Mouse (Mus musculus) left cerebral cortex, postnatal 4 days (tissue): ENCODE measurements around the gene Ablim2. TPM values are rescaled to one million over a fixed set of nuclear protein-coding genes. Genes with fewer than 3 reads are reported as not detected.
A peak's percentile ranks its signal among the peaks of the same experiment; 100 is the strongest.

Experiments
- DNase-seq: peaks from one replicate; pipeline ENCODE4 v3.0.0-alpha.2; 2022
- intact Hi-C: fragments of 180-260 bp; cut with DNase I; formaldehyde crosslinking; loops from one replicate; pipeline ENCODE4 v1.15.1; 2025
- total RNA-seq, 2 experiments: library from RNA; stranded (reverse); gene quantifications; 2 replicates each; pipeline ENCODE4 v1.2.3; 2021

Ablim2 gene
- 10 to 100 TPM; 48.5 to 53.3 TPM for total RNA-seq

GRCm38 (mm10) chr5:35757639-35758001, at the start of gene Ablim2:
Gene Ablim2, plus strand, starts transcription at chr5:35757880.
- intact Hi-C loops, result loop anchor here (5.0 kb wide), 1 partner anchor 160 kb away; no protein-coding TSS in a partner anchor

GRCm38 (mm10) chr5:35710481-35710880, 47.2 kb upstream of the Ablim2 start:
- no peak for DNase-seq
- intact Hi-C loops, result no loop called here

More at GRCm38 (mm10) chr5:35757639-35758001, at the start of gene Ablim2:
- DNase-seq, result peak; percentile 95

GRCm38 (mm10) chr5:35710931-35711330, 46.7 kb upstream of the Ablim2 start:
- intact Hi-C loops, result no loop called here
- DNase-seq, result no peak

DNA sequence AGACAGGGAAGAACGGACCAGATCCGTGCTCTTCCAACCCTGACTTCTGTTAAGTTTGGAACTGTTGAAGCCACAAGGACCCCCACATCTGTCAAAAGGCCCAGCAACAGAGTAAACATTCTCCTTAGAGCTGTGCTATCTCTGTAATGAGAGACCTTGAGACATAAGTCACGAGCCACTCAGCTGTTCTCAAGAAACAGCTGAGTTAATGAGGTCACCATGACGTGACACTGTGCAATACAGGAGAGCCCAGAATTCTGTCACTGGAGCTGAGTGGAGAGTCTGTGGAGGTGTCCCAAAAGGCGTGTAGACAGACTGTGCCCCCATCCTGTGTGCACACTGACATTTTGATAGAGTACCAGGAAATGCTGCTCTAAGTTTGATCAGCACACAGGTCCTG, 45.2 kb upstream of the Ablim2 start:
- intact Hi-C loops, result loop anchor here (2.0 kb wide), 1 partner anchor 118 kb away; no protein-coding TSS in a partner anchor
- DNase-seq, result no peak

GRCm38 (mm10) chr5:35713649-35714354, 43.9 kb upstream of the Ablim2 start:
- DNase-seq, result peak; percentile 82
- intact Hi-C loops, result loop anchor here (2.0 kb wide), 1 partner anchor 119 kb away; no protein-coding TSS in a partner anchor

GRCm38 (mm10) chr5:35717455-35717854, 40.2 kb upstream of the Ablim2 start:
- intact Hi-C loops, result no loop called here
- DNase-seq, result no peak

GRCm38 (mm10) chr5:35717946-35718345, 39.7 kb upstream of the Ablim2 start:
- intact Hi-C loops, result no loop called here
- no peak for DNase-seq

DNA sequence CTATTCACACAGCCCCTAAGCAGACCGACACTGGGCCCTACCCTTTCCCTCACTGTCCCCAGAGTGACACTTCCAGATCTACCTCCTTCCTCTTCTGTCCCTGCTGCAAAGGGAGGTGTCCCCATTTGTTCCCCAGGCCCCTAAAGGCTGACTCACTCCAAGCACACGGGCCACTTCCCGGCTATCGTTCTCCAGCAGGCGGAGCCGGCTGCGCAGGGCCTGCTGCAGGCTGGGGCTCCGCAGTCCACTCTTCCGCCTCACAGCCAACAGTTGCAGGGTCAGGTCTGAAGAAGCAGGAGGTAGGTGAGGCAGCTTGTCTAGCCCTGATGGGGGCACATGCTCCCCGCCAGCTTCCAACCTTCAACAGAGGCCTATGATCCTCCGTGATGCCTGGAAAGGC, 38.9 kb upstream of the Ablim2 start:
- intact Hi-C loops, result no loop called here
- DNase-seq, result no peak

- no peak for DNase-seq
- intact Hi-C loops, result no loop called here
Measured at GRCm38 (mm10) chr5:35719343-35719742, 38.3 kb upstream of the Ablim2 start.

GRCm38 (mm10) chr5:35719880-35720279, 37.8 kb upstream of the Ablim2 start:
- intact Hi-C loops, result no loop called here
- peak; percentile 43 for DNase-seq

DNA sequence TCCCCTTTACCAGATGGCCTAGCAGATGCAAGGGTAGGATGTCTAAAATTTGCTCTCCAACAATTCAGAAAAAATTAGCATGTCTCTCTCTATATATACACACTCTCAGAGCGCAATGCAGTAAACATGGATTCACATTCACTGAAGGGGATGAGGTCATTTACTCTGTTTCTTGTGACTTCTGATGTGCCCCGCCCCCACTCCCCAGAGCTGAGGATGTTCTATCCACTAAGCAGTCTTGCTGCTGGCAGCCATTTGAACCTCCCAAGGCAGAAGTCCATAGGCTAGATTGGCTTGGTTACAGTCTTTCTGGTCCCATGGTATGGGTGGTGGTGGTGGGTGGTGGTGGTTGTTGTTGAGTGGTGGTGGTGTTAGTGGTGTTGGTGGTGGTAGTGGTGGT, 35.7 kb upstream of the Ablim2 start:
- intact Hi-C loops, result no loop called here
- no peak for DNase-seq

- no peak for DNase-seq
- intact Hi-C loops, result no loop called here
Measured at GRCm38 (mm10) chr5:35722654-35723053, 35.0 kb upstream of the Ablim2 start.

DNA sequence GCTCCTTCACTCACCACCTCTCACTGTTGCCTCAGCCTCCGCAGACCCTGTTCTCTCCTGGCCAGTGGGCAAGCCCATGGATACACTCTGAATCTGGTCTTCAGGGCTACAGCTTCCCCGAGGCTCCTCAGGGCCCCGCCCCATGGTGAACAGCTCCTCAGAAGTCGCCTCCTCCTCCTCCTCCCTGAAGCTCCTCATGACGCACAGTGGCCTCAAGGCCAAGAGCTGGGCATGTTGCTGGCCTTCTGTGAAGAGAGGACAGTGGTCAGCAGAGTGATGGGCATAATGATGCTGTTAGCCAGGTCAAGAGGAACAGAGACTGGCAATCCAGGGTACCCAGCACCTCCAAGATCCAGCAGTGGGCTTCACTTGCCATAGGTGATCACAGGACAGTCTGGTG, 33.8 kb upstream of the Ablim2 start:
- DNase-seq, result no peak
- intact Hi-C loops, result no loop called here

DNA sequence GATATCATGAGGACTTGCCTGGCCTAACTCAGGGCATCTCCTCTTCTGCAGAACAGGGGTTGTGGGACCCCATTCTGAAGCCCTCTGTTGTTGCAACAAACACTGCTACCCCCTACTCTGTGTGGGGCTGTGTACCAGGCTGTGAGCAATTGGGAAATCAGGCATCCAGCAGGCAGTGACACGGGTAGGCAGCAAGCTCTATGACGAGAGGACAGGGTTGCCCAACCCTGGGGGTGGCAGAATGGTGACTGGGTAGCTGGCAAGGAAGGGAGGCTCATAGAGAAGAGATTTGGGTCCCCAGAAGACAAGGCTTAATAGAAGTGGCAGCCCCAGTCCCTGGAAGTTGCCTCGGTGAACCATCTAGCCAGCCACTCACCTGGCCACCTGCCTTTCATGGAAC, 31.8 kb upstream of the Ablim2 start:
- no peak for DNase-seq
- intact Hi-C loops, result no loop called here

DNA sequence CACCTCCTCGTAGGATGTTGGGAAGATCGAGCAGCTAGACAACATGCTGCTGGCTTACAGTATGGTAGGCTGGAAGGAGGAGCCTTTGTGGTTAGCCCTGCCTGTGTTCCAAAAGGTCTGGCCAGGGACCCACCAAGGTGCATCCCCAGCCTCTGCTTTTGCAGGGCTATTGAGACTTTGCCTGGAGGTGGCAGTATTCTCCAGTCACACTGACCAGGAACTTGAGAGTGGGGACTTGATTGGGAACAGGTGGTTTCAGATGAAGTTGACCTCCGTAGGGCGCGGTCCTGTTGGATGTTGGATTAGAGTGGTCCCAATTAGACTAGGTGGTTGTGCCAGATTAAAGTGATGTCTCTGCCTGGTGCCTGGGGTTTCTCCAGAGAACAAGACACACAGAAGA, 30.2 kb upstream of the Ablim2 start:
- no peak for DNase-seq
- intact Hi-C loops, result no loop called here

DNA sequence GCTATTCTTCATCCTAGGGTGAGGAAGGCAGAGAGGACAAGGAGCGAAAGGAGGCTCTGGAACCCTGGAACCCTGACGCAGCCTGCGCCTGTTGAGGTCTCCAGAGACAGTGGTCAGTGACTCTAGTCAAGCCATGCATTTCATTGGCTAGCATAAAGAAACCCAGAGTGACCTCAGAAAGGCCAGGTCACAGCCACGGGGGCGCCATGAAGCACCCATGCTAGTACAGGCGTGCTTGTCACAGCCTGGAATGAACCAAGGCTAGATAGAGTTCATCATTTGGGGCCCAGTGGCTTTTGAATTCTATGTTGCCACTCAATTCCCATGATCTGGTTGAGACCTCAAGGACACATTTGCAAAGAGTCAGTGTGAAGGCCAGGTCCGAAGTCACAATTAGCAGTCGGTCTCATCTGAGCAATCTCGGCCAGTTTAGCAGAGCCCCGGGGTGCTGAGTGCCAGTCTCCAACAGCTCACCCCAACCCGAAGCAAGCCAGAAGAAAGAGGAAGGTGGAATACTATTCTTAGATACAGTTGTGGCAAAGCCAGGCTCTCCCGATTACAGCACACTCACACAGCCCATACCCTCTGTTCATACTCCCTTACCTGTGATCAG, 29.2 kb upstream of the Ablim2 start:
- intact Hi-C loops, result no loop called here
- DNase-seq, result no peak

GRCm38 (mm10) chr5:35728957-35729460, 28.7 kb upstream of the Ablim2 start:
- DNase-seq, result no peak
- intact Hi-C loops, result no loop called here

GRCm38 (mm10) chr5:35729844-35730243, 27.8 kb upstream of the Ablim2 start:
- no peak for DNase-seq
- intact Hi-C loops, result no loop called here

GRCm38 (mm10) chr5:35730552-35730951, 27.1 kb upstream of the Ablim2 start:
- no peak for DNase-seq
- intact Hi-C loops, result no loop called here

GRCm38 (mm10) chr5:35731006-35731405, 26.7 kb upstream of the Ablim2 start:
- DNase-seq, result no peak
- intact Hi-C loops, result no loop called here

- DNase-seq, result no peak
- intact Hi-C loops, result no loop called here
Measured at GRCm38 (mm10) chr5:35733523-35733922, 24.2 kb upstream of the Ablim2 start.

GRCm38 (mm10) chr5:35737231-35737901, 20.3 kb upstream of the Ablim2 start:
- peak; percentile 75 for DNase-seq
- intact Hi-C loops, result no loop called here
